Mouse (Mus musculus) heart, postnatal 0 days (tissue): ENCODE results near the gene Rab37.

ENCODE experiments used
- CTCF ChIP-seq: IDR thresholded peaks from 2 replicates; pipeline ENCODE4 v1.5.1; 2016; ENCODE audit warnings: antibody characterized with exemption, control low read depth, low read depth
- EP300 ChIP-seq: IDR thresholded peaks from 2 replicates; pipeline ENCODE4 v1.6.1; 2016; ENCODE audit warnings: antibody characterized with exemption, low read depth

- TF ChIP-seq CTCF, result peak; percentile 80
- no peak for TF ChIP-seq EP300
These were observed 10.3 kb upstream of the Rab37 start for GRCm38 (mm10) chr11:115080886-115081285.
